Comparison of ENCODE assay signal across 8 mouse cellular contexts in genomic region chr9:22143108-22144037, GRCm38 (mm10). TPM values are rescaled to one million over a fixed set of nuclear protein-coding genes. Genes with fewer than 3 reads are reported as not detected.
A peak's percentile ranks its signal among the peaks of the same experiment; 100 is the strongest.
DNase-seq lines count a peak whose midpoint lies in the region; ATAC-seq and TF ChIP-seq lines count a peak whose summit lies in the region.

No protein-coding gene starts in this region.

- no peaks in the 10 kb centered on the region for H3K36me3 ChIP-seq in ES-Bruce4 (ENCODE audit: control insufficient read depth, insufficient read depth, low read length, poor library complexity, severe bottlenecking)
- H3K36me3 ChIP-seq in forebrain, embryonic 11.5 days (ENCODE audit: control insufficient read depth, insufficient read depth, low read length), result no peaks in the 10 kb centered on the region
- no peaks in the 10 kb centered on the region for H3K36me3 ChIP-seq in hindbrain, embryonic 10.5 days
- no peaks in the 10 kb centered on the region for H3K36me3 ChIP-seq in lung, embryonic 16.5 days (ENCODE audit: control insufficient read depth, insufficient read depth, low read length)

- TF ChIP-seq POLR2A in ES-Bruce4 (IDR thresholded peaks at IDR 0.05; ENCODE audit: insufficient read depth, low read length), result no peak

- peak; percentile 80 for DNase-seq in c-Kit-negative CD71-positive TER-119-positive erythroid progenitor cells, embryonic 14.5 days (ENCODE audit: low read depth, low spot score)
- DNase-seq in forebrain, embryonic 11.5 days (ENCODE audit: low spot score), result peak; percentile 91
- peak; percentile 86 for DNase-seq in hindbrain, embryonic 10.5 days (ENCODE audit: low spot score)
- DNase-seq in layer of hippocampus, adult 9-10 months (ENCODE audit: low spot score), result peak; percentile 82
- peak; percentile 79 for DNase-seq in ovary, postnatal 14 days (ENCODE audit: low spot score)
- peak; percentile 91 for DNase-seq in thymus, postnatal 0 days (ENCODE audit: low spot score)

- peak; percentile 76 for ATAC-seq in forebrain, embryonic 11.5 days (replicated peaks; ENCODE audit: low FRiP score)
- peak; percentile 71 for ATAC-seq in lung, embryonic 16.5 days (ENCODE audit: low read depth)

- H3K4me1 ChIP-seq in ES-Bruce4 (ENCODE audit: control insufficient read depth, insufficient read depth, low read length), result no peaks in the 10 kb centered on the region
- H3K4me1 ChIP-seq in forebrain, embryonic 11.5 days (replicated peaks; ENCODE audit: control insufficient read depth, insufficient read depth, low read length), result no peaks in the 10 kb centered on the region
- H3K4me1 ChIP-seq in hindbrain, embryonic 10.5 days (replicated peaks), result no peaks in the 10 kb centered on the region
- no peaks in the 10 kb centered on the region for H3K4me1 ChIP-seq in lung, embryonic 16.5 days (replicated peaks; ENCODE audit: control insufficient read depth, insufficient read depth, low read length)

- H3K9ac ChIP-seq in ES-Bruce4 (ENCODE audit: low read depth, poor library complexity, severe bottlenecking), result no peak overlapping the region
- H3K9ac ChIP-seq in forebrain, embryonic 11.5 days (ENCODE audit: low read length), result no peak overlapping the region
- no peak overlapping the region for H3K9ac ChIP-seq in lung, embryonic 16.5 days (ENCODE audit: low read length)

- no peak overlapping the region for H3K4me3 ChIP-seq in ES-Bruce4 (ENCODE audit: low read depth, low read length)
- no peak overlapping the region for H3K4me3 ChIP-seq in forebrain, embryonic 11.5 days (ENCODE audit: low read depth, low read length)
- H3K4me3 ChIP-seq in hindbrain, embryonic 10.5 days, result no peak overlapping the region
- H3K4me3 ChIP-seq in lung, embryonic 16.5 days (ENCODE audit: low read length), result no peak overlapping the region

- no peak overlapping the region for H3K27ac ChIP-seq in ES-Bruce4 (ENCODE audit: insufficient read depth, low read length)
- no peak overlapping the region for H3K27ac ChIP-seq in forebrain, embryonic 11.5 days (ENCODE audit: low read depth, low read length)
- no peak overlapping the region for H3K27ac ChIP-seq in hindbrain, embryonic 10.5 days
- no peak overlapping the region for H3K27ac ChIP-seq in lung, embryonic 16.5 days (ENCODE audit: low read length)

- H3K27me3 ChIP-seq in ES-Bruce4 (ENCODE audit: control insufficient read depth, insufficient read depth, low read length, poor library complexity, severe bottlenecking), result no peaks in the 10 kb centered on the region
- no peaks in the 10 kb centered on the region for H3K27me3 ChIP-seq in forebrain, embryonic 11.5 days (ENCODE audit: control insufficient read depth, insufficient read depth, low read length)
- H3K27me3 ChIP-seq in hindbrain, embryonic 10.5 days (ENCODE audit: insufficient read depth, poor library complexity, severe bottlenecking), result no peaks in the 10 kb centered on the region
- H3K27me3 ChIP-seq in lung, embryonic 16.5 days (ENCODE audit: control insufficient read depth, insufficient read depth, low read depth, low read length), result no peaks in the 10 kb centered on the region

- H3K9me3 ChIP-seq in ES-Bruce4 (replicated peaks; ENCODE audit: control insufficient read depth, insufficient read depth, low read length, poor library complexity, severe bottlenecking), result no peaks in the 10 kb centered on the region
- no peaks in the 10 kb centered on the region for H3K9me3 ChIP-seq in forebrain, embryonic 11.5 days (ENCODE audit: control insufficient read depth, low read length)
- peaks cover 11% of the 10 kb centered on the region; the same call in 1 of the 2 replicates for H3K9me3 ChIP-seq in hindbrain, embryonic 10.5 days
- H3K9me3 ChIP-seq in lung, embryonic 16.5 days (ENCODE audit: control insufficient read depth, low read length), result peaks cover 3% of the 10 kb centered on the region; the same call in 1 of the 2 replicates

- no peak overlapping the region for H3K4me2 ChIP-seq in forebrain, embryonic 11.5 days (ENCODE audit: low read depth, low read length, severe bottlenecking)
- H3K4me2 ChIP-seq in lung, embryonic 16.5 days (ENCODE audit: low read depth, low read length), result no peak overlapping the region

- peak; percentile 87 for TF ChIP-seq CTCF in ES-Bruce4 (IDR thresholded peaks at IDR 0.05; ENCODE audit: low read depth, low read length)

- WGBS in forebrain, embryonic 11.5 days, result 56% methylated on average over 17 of the region's 17 CpGs
- WGBS in hindbrain, embryonic 10.5 days, result 58% methylated on average over 17 of the region's 17 CpGs
- 51% methylated on average over 17 of the region's 17 CpGs for WGBS in lung, embryonic 16.5 days

- TF ChIP-seq EP300 in ES-Bruce4 (IDR thresholded peaks at IDR 0.05; ENCODE audit: insufficient read depth, low read depth, low read length), result no peak

RNA-seq across cellular contexts. Expression of gene Acp5, which starts 7.9 kb away (rescaled TPM):
- 6.1 and 7.6 TPM in 2 replicates for polyA plus RNA-seq in ES-Bruce4 (2011; ENCODE audit: insufficient read depth, insufficient read length, low read depth, missing spikeins)
- 17.8 and 20.7 TPM in 2 replicates for polyA plus RNA-seq in forebrain, embryonic 11.5 days (2014; fragmentation: Nextera tagmentation; extraction: Ambion mirVana)
- polyA plus RNA-seq in hindbrain, embryonic 10.5 days (2016; fragmentation: Nextera tagmentation; extraction: Ambion mirVana), result 20.9 and 23.7 TPM in 2 replicates
- 8.2 and 10.2 TPM in 2 replicates for polyA plus RNA-seq in lung, embryonic 16.5 days (2015; fragmentation: Nextera tagmentation; extraction: Ambion mirVana)
- polyA plus RNA-seq in thymus, postnatal 0 days (2015; fragmentation: Nextera tagmentation; extraction: Ambion mirVana), result 135 TPM in 2 replicates

RNA-seq across cellular contexts. Expression of gene Pigyl, which starts 13.3 kb away (rescaled TPM):
- polyA plus RNA-seq in ES-Bruce4 (2011; ENCODE audit: insufficient read depth, insufficient read length, low read depth, missing spikeins), result 83.8 and 86.5 TPM in 2 replicates
- 59.9 and 62.5 TPM in 2 replicates for polyA plus RNA-seq in forebrain, embryonic 11.5 days (2014; fragmentation: Nextera tagmentation; extraction: Ambion mirVana)
- 55.6 and 68.3 TPM in 2 replicates for polyA plus RNA-seq in hindbrain, embryonic 10.5 days (2016; fragmentation: Nextera tagmentation; extraction: Ambion mirVana)
- polyA plus RNA-seq in lung, embryonic 16.5 days (2015; fragmentation: Nextera tagmentation; extraction: Ambion mirVana), result 84.6 and 85.1 TPM in 2 replicates
- polyA plus RNA-seq in thymus, postnatal 0 days (2015; fragmentation: Nextera tagmentation; extraction: Ambion mirVana), result 105 and 111 TPM in 2 replicates

RNA-seq across cellular contexts. Expression of gene Elof1, which starts 26.4 kb away (rescaled TPM):
- 48.4 and 49.8 TPM in 2 replicates for polyA plus RNA-seq in ES-Bruce4 (2011; ENCODE audit: insufficient read depth, insufficient read length, low read depth, missing spikeins)
- polyA plus RNA-seq in forebrain, embryonic 11.5 days (2014; fragmentation: Nextera tagmentation; extraction: Ambion mirVana), result 205 and 233 TPM in 2 replicates
- 250 and 261 TPM in 2 replicates for polyA plus RNA-seq in hindbrain, embryonic 10.5 days (2016; fragmentation: Nextera tagmentation; extraction: Ambion mirVana)
- polyA plus RNA-seq in lung, embryonic 16.5 days (2015; fragmentation: Nextera tagmentation; extraction: Ambion mirVana), result 197 and 231 TPM in 2 replicates
- 174 and 178 TPM in 2 replicates for polyA plus RNA-seq in thymus, postnatal 0 days (2015; fragmentation: Nextera tagmentation; extraction: Ambion mirVana)

RNA-seq across cellular contexts. Expression of gene Cnn1, which starts 44.4 kb away (rescaled TPM):
- 7.8 and 10.1 TPM in 2 replicates for polyA plus RNA-seq in ES-Bruce4 (2011; ENCODE audit: insufficient read depth, insufficient read length, low read depth, missing spikeins)
- 1.00 and 1.2 TPM in 2 replicates for polyA plus RNA-seq in forebrain, embryonic 11.5 days (2014; fragmentation: Nextera tagmentation; extraction: Ambion mirVana)
- polyA plus RNA-seq in hindbrain, embryonic 10.5 days (2016; fragmentation: Nextera tagmentation; extraction: Ambion mirVana), result 2.4 TPM in 2 replicates
- polyA plus RNA-seq in lung, embryonic 16.5 days (2015; fragmentation: Nextera tagmentation; extraction: Ambion mirVana), result 44.6 and 49.5 TPM in 2 replicates
- 1.4 and 2.9 TPM in 2 replicates for polyA plus RNA-seq in thymus, postnatal 0 days (2015; fragmentation: Nextera tagmentation; extraction: Ambion mirVana)

RNA-seq across cellular contexts. Expression of gene Zfp872, which starts 44.5 kb away (rescaled TPM):
- polyA plus RNA-seq in ES-Bruce4 (2011; ENCODE audit: insufficient read depth, insufficient read length, low read depth, missing spikeins), result 1.2 and 1.4 TPM in 2 replicates
- polyA plus RNA-seq in forebrain, embryonic 11.5 days (2014; fragmentation: Nextera tagmentation; extraction: Ambion mirVana), result 0.17 and 0.90 TPM in 2 replicates
- polyA plus RNA-seq in hindbrain, embryonic 10.5 days (2016; fragmentation: Nextera tagmentation; extraction: Ambion mirVana), result 0.11 TPM in 1 of 2 replicates, not detected in the other
- polyA plus RNA-seq in lung, embryonic 16.5 days (2015; fragmentation: Nextera tagmentation; extraction: Ambion mirVana), result 1.4 and 1.6 TPM in 2 replicates
- 0.27 and 0.61 TPM in 2 replicates for polyA plus RNA-seq in thymus, postnatal 0 days (2015; fragmentation: Nextera tagmentation; extraction: Ambion mirVana)
